Mouse (Mus musculus) ovary, postnatal 36 days (tissue): ENCODE results near the gene Cfap299.

Source experiments
- DNase-seq: peaks from one replicate; pipeline ENCODE4 v3.0.0; 2022; ENCODE audit warnings: low spot score, mixed read lengths

Cfap299 gene

GRCm38 (mm10) chr5:98376799-98377090, 47.6 kb downstream of the Cfap299 start:
- no peak for DNase-seq

- no peak for DNase-seq
Measured at GRCm38 (mm10) chr5:98380360-98380759, 51.3 kb downstream of the Cfap299 start.

- DNase-seq = no peak
Measured at GRCm38 (mm10) chr5:98387054-98387453, 58.0 kb downstream of the Cfap299 start.

- no peak for DNase-seq
Measured at GRCm38 (mm10) chr5:98402165-98402564, 73.1 kb downstream of the Cfap299 start.

GRCm38 (mm10) chr5:98410060-98410459, 81.0 kb downstream of the Cfap299 start:
- peak; percentile 18 for DNase-seq

GRCm38 (mm10) chr5:98416385-98417145, 87.5 kb downstream of the Cfap299 start:
- DNase-seq = no peak

- DNase-seq = no peak
Measured at GRCm38 (mm10) chr5:98424965-98425364, 95.9 kb downstream of the Cfap299 start.

- DNase-seq = no peak
Measured at GRCm38 (mm10) chr5:98426112-98426511, 97.0 kb downstream of the Cfap299 start.

GRCm38 (mm10) chr5:98430060-98430459, 101.0 kb downstream of the Cfap299 start:
- no peak for DNase-seq

GRCm38 (mm10) chr5:98438686-98439085, 109.6 kb downstream of the Cfap299 start:
- DNase-seq = no peak

- no peak for DNase-seq
Measured at GRCm38 (mm10) chr5:98446771-98447462, 117.8 kb downstream of the Cfap299 start.

- no peak for DNase-seq
Measured at GRCm38 (mm10) chr5:98449873-98450272, 120.8 kb downstream of the Cfap299 start.

- no peak for DNase-seq
Measured at GRCm38 (mm10) chr5:98466882-98467535, 137.9 kb downstream of the Cfap299 start.

GRCm38 (mm10) chr5:98470052-98470451, 140.9 kb downstream of the Cfap299 start:
- no peak for DNase-seq

GRCm38 (mm10) chr5:98476539-98476938, 147.4 kb downstream of the Cfap299 start:
- DNase-seq = no peak

GRCm38 (mm10) chr5:98477261-98477660, 148.2 kb downstream of the Cfap299 start:
- DNase-seq = no peak

- no peak for DNase-seq
Measured at GRCm38 (mm10) chr5:98483507-98483906, 154.4 kb downstream of the Cfap299 start.

- no peak for DNase-seq
Measured at GRCm38 (mm10) chr5:98485189-98485588, 156.1 kb downstream of the Cfap299 start.

GRCm38 (mm10) chr5:98498317-98498716, 169.2 kb downstream of the Cfap299 start:
- no peak for DNase-seq

- no peak for DNase-seq
Measured at GRCm38 (mm10) chr5:98516214-98516613, 187.1 kb downstream of the Cfap299 start.

GRCm38 (mm10) chr5:98520118-98520517, 191.0 kb downstream of the Cfap299 start:
- no peak for DNase-seq

- DNase-seq = no peak
Measured at GRCm38 (mm10) chr5:98522270-98522977, 193.3 kb downstream of the Cfap299 start.

GRCm38 (mm10) chr5:98523050-98523449, 193.9 kb downstream of the Cfap299 start:
- DNase-seq = no peak
